ENCODE assay signal across 8 mouse cellular contexts in the genomic region with DNA sequence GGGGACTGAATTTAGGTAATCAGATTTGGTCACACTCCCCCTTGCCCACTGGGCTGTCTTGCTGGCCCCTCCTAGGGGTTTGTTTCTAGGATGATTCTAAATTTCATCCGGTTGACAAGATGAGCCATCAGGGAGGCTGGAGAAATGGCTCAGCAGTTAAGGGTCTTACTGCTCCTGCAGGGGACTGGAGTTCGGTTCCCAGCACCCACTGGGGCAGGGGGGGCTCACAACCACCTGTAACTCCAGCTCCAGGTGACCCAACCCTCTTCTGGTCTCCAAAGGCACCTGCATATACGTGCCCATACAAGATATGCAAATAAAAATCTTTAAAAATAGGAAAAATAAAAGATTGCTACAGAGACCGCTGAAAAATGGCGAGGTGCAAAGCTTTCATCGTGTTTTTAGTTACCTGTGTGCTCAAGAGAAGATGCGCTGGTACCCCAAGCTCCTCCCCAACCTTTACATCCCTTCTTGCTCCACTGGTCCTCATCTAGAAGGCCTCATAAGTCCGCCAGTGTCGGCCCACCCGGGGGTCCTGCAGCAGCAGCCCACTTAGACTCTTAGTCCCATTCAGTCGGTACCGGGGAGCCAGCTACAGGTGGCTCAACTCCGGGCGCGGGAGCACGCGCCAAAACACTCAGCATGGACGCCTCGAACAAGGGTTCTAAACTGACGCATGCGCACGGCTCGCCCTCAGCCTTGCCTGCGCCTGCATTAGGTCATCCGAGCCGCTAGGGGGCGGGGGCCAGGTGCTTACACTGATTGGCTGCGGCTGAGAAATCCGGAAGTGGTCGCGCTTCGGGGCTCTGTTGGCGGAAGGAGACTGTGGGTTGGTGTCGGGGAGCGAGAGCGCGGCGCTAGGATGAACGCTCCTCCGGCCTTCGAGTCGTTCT. TPM values are rescaled to one million over a fixed set of nuclear protein-coding genes. Genes with fewer than 3 reads are reported as not detected.
DNase-seq lines count a peak whose midpoint lies in the region; ATAC-seq lines count a peak whose summit lies in the region.

Gene Polr2j (plus strand): TSS at position 741 of the 893 bp plus-strand sequence.

- H3K4me3 ChIP-seq in brown adipose tissue, adult 24 weeks (ENCODE audit: insufficient read depth, low read depth, low read length): peak within 1 kb of the TSS; percentile 85
- H3K4me3 ChIP-seq in heart, embryonic 14.5 days (ENCODE audit: control insufficient read depth in 1 of 2, insufficient read depth in 1 of 2, low read depth in 1 of 2, low read length in 2 of 2): peak within 1 kb of the TSS; percentile 86 to 97
- H3K4me3 ChIP-seq in liver, embryonic 13.5 days (replicated peaks): peak within 1 kb of the TSS; percentile 87
- peak within 1 kb of the TSS; percentile 81 for H3K4me3 ChIP-seq in stomach, embryonic 16.5 days (replicated peaks; ENCODE audit: low read length)

- ATAC-seq in heart, embryonic 14.5 days (ENCODE audit: insufficient number of reproducible peaks, insufficient read depth, low FRiP score, low read depth): peak; percentile 88
- peak; percentile 96 for ATAC-seq in liver, embryonic 13.5 days (ENCODE audit: low read depth)
- peak; percentile 95 for ATAC-seq in stomach, embryonic 16.5 days (ENCODE audit: insufficient read depth, low FRiP score)

- no peak within 1 kb of the TSS; the same call in 1 of the 2 replicates for H3K27ac ChIP-seq in brown adipose tissue, adult 24 weeks (replicated peaks; ENCODE audit: low read depth, low read length)
- peak within 1 kb of the TSS in 1 of 2 experiments; percentile 65; a peak in 1 of 4 replicates for H3K27ac ChIP-seq in heart, embryonic 14.5 days (replicated peaks in 1 of 2; ENCODE audit: control insufficient read depth in 1 of 2, insufficient read depth in 1 of 2, low read depth in 2 of 2, low read length in 2 of 2)
- H3K27ac ChIP-seq in liver, embryonic 13.5 days: peak within 1 kb of the TSS; percentile 72
- H3K27ac ChIP-seq in stomach, embryonic 16.5 days (ENCODE audit: low read length): peak within 1 kb of the TSS; percentile 54

- peak; percentile 99 for DNase-seq in CD4-positive, CD25-positive, alpha-beta regulatory T cell, adult 2 months (ENCODE audit: low read depth, low spot score)
- DNase-seq in fibroblast of lung, adult 2 months (ENCODE audit: low read depth): peak; percentile 90
- peak; percentile 97 for DNase-seq in kidney, postnatal 14 days
- DNase-seq in liver, embryonic 13.5 days: peak; percentile 97
- peak; percentile 99 for DNase-seq in neural tube, embryonic 10.5 days (ENCODE audit: extremely low spot score, low spot score)

- no peaks in the 10 kb centered on the region for H3K9me3 ChIP-seq in heart, embryonic 14.5 days (ENCODE audit: control insufficient read depth, low read length)
- H3K9me3 ChIP-seq in liver, embryonic 13.5 days (replicated peaks): no peaks in the 10 kb centered on the region
- no peaks in the 10 kb centered on the region for H3K9me3 ChIP-seq in stomach, embryonic 16.5 days (replicated peaks; ENCODE audit: control insufficient read depth, low read length)

- no peaks in the 10 kb centered on the region for H3K27me3 ChIP-seq in heart, embryonic 14.5 days (ENCODE audit: control insufficient read depth, insufficient read depth, low read length)
- no peaks in the 10 kb centered on the region for H3K27me3 ChIP-seq in liver, embryonic 13.5 days
- H3K27me3 ChIP-seq in stomach, embryonic 16.5 days (ENCODE audit: control insufficient read depth, insufficient read depth, low read length): no peaks in the 10 kb centered on the region

- peaks cover 18% of the 10 kb centered on the region for H3K36me3 ChIP-seq in heart, embryonic 14.5 days (ENCODE audit: control insufficient read depth, insufficient read depth, low read length)
- peaks cover 23% of the 10 kb centered on the region for H3K36me3 ChIP-seq in liver, embryonic 13.5 days
- peaks cover 11% of the 10 kb centered on the region; the same call in 1 of the 2 replicates for H3K36me3 ChIP-seq in stomach, embryonic 16.5 days (ENCODE audit: control insufficient read depth, insufficient read depth, low read length)

- H3K4me2 ChIP-seq in heart, embryonic 14.5 days (ENCODE audit: low read length): peak within 1 kb of the TSS; percentile 95
- H3K4me2 ChIP-seq in liver, embryonic 13.5 days: peak within 1 kb of the TSS; percentile 95
- H3K4me2 ChIP-seq in stomach, embryonic 16.5 days (ENCODE audit: low read depth, low read length): peak within 1 kb of the TSS; percentile 81

- peak within 1 kb of the TSS; percentile 95 for H3K9ac ChIP-seq in heart, embryonic 14.5 days (ENCODE audit: low read length)
- H3K9ac ChIP-seq in liver, embryonic 13.5 days: peak within 1 kb of the TSS; percentile 89
- peak within 1 kb of the TSS; percentile 93 for H3K9ac ChIP-seq in stomach, embryonic 16.5 days (ENCODE audit: low read length)

- H3K4me1 ChIP-seq in brown adipose tissue, adult 24 weeks (ENCODE audit: control insufficient read depth, insufficient read depth, insufficient read length, low read length): peaks cover 6% of the 10 kb centered on the region; the same call in 1 of the 2 replicates
- H3K4me1 ChIP-seq in heart, embryonic 14.5 days (ENCODE audit: control insufficient read depth in 2 of 2, insufficient read depth in 2 of 2, low read length in 2 of 2): peaks cover 5 to 18% of the 10 kb centered on the region in 2 experiments
- peaks cover 33% of the 10 kb centered on the region for H3K4me1 ChIP-seq in liver, embryonic 13.5 days (replicated peaks)
- H3K4me1 ChIP-seq in stomach, embryonic 16.5 days (ENCODE audit: control insufficient read depth, insufficient read depth, low read length): peaks cover 11% of the 10 kb centered on the region

- WGBS in heart, embryonic 14.5 days: 2% methylated on average over 42 of the region's 42 CpGs
- 2% methylated on average over 42 of the region's 42 CpGs for WGBS in liver, embryonic 13.5 days (ENCODE audit: insufficient replicate concordance)
- 3% methylated on average over 42 of the region's 42 CpGs for WGBS in stomach, embryonic 16.5 days

RNA-seq across cellular contexts. Expression of gene Polr2j, which starts in this region (rescaled TPM):
- polyA plus RNA-seq in brown adipose tissue, adult 24 weeks (2012; ENCODE audit: insufficient read depth, insufficient read length, missing spikeins): 85.8 and 91.5 TPM in 2 replicates
- 166 and 178 TPM in 2 replicates for polyA plus RNA-seq in heart, embryonic 14.5 days (2014; fragmentation: Nextera tagmentation; extraction: Ambion mirVana)
- 171 and 189 TPM in 2 replicates for polyA plus RNA-seq in liver, embryonic 13.5 days (2015; fragmentation: Nextera tagmentation; extraction: Ambion mirVana)
- 198 and 202 TPM in 2 replicates for polyA plus RNA-seq in stomach, embryonic 16.5 days (2015; fragmentation: Nextera tagmentation; extraction: Ambion mirVana)
